Comparison of ENCODE assay signal across 8 mouse cellular contexts in genomic region chr14:34104892-34105291, GRCm38 (mm10). TPM values are rescaled to one million over a fixed set of nuclear protein-coding genes. Genes with fewer than 3 reads are reported as not detected.
DNase-seq lines count a peak whose midpoint lies in the region; ATAC-seq and TF ChIP-seq lines count a peak whose summit lies in the region.

No protein-coding gene starts in this region.

- H3K36me3 ChIP-seq in C2C12 (ENCODE audit: control insufficient read depth, insufficient read depth), result peaks cover 4% of the 10 kb centered on the region
- H3K36me3 ChIP-seq in heart, embryonic 14.5 days (ENCODE audit: control insufficient read depth, insufficient read depth, low read length), result no peaks in the 10 kb centered on the region
- H3K36me3 ChIP-seq in liver, postnatal 0 days (replicated peaks; ENCODE audit: insufficient read depth, low read length), result no peaks in the 10 kb centered on the region

- peaks cover 10 to 12% of the 10 kb centered on the region in 2 experiments; a peak in 3 of 4 replicates for H3K4me1 ChIP-seq in heart, embryonic 14.5 days (ENCODE audit: control insufficient read depth in 2 of 2, insufficient read depth in 2 of 2, low read length in 2 of 2)
- H3K4me1 ChIP-seq in liver, postnatal 0 days (ENCODE audit: insufficient read depth), result no peaks in the 10 kb centered on the region

- DNase-seq in adrenal gland, adult 18-20 months (ENCODE audit: low spot score in 2 of 2), result peak; percentile 68 to 71
- peak; percentile 48 for DNase-seq in embryo, embryonic 11.5 days (ENCODE audit: low read depth, low spot score)
- DNase-seq in kidney, postnatal 14 days, result peak; percentile 80
- peak; percentile 65 for DNase-seq in liver, postnatal 0 days
- DNase-seq in ovary, postnatal 10 days (ENCODE audit: low spot score), result peak; percentile 49

- H3ac ChIP-seq in C2C12 (ENCODE audit: control insufficient read depth, insufficient read length, low read depth), result no peak overlapping the region

- H3K4me2 ChIP-seq in heart, embryonic 14.5 days (ENCODE audit: low read length), result no peak overlapping the region
- H3K4me2 ChIP-seq in liver, postnatal 0 days (ENCODE audit: low read depth, low read length), result no peak overlapping the region

- no peak overlapping the region for H3K4me3 ChIP-seq in C2C12 (ENCODE audit: insufficient read depth, poor library complexity, severe bottlenecking)
- H3K4me3 ChIP-seq in heart, embryonic 14.5 days (ENCODE audit: control insufficient read depth in 1 of 2, insufficient read depth in 1 of 2, low read depth in 1 of 2, low read length in 2 of 2), result no peak overlapping the region
- no peak overlapping the region for H3K4me3 ChIP-seq in liver, postnatal 0 days (ENCODE audit: low read depth, low read length)

- no peak overlapping the region for H3K27ac ChIP-seq in heart, embryonic 14.5 days (replicated peaks in 1 of 2; ENCODE audit: control insufficient read depth in 1 of 2, insufficient read depth in 1 of 2, low read depth in 2 of 2, low read length in 2 of 2)
- no peak overlapping the region for H3K27ac ChIP-seq in liver, postnatal 0 days (ENCODE audit: low read depth)

- peak; percentile 64 for TF ChIP-seq CTCF in C2C12 (IDR thresholded peaks at IDR 0.05; ENCODE audit: control insufficient read depth, insufficient read depth, insufficient read length)
- peak; percentile 71 for TF ChIP-seq CTCF in liver, postnatal 0 days (IDR thresholded peaks at IDR 0.05; ENCODE audit: low read depth)

- H3K9me3 ChIP-seq in heart, embryonic 14.5 days (ENCODE audit: control insufficient read depth, low read length), result no peaks in the 10 kb centered on the region
- no peaks in the 10 kb centered on the region for H3K9me3 ChIP-seq in liver, postnatal 0 days (ENCODE audit: low read length)

- H3K79me3 ChIP-seq in C2C12 (ENCODE audit: low read depth), result no peaks in the 10 kb centered on the region

- WGBS in heart, embryonic 14.5 days, result 18% methylated on average over 8 of the region's 8 CpGs
- WGBS in liver, postnatal 0 days (ENCODE audit: insufficient replicate concordance), result 22% methylated on average over 8 of the region's 8 CpGs

- H3K9ac ChIP-seq in heart, embryonic 14.5 days (ENCODE audit: low read length), result no peak overlapping the region
- H3K9ac ChIP-seq in liver, postnatal 0 days (replicated peaks), result no peak overlapping the region

- H3K27me3 ChIP-seq in C2C12 (ENCODE audit: control insufficient read depth, insufficient read depth, insufficient read length), result no peaks in the 10 kb centered on the region
- H3K27me3 ChIP-seq in heart, embryonic 14.5 days (ENCODE audit: control insufficient read depth, insufficient read depth, low read length), result no peaks in the 10 kb centered on the region
- H3K27me3 ChIP-seq in liver, postnatal 0 days (ENCODE audit: insufficient read depth, low read length), result no peaks in the 10 kb centered on the region

- H3K79me2 ChIP-seq in C2C12 (ENCODE audit: control insufficient read depth, insufficient read depth), result no peaks in the 10 kb centered on the region

- peak; percentile 64 for ATAC-seq in heart, embryonic 14.5 days (ENCODE audit: insufficient number of reproducible peaks, insufficient read depth, low FRiP score, low read depth)
- peak; percentile 51; the same call in 1 of the 2 replicates for ATAC-seq in liver, postnatal 0 days
- no peak for ATAC-seq in inflammation-experienced regulatory T-cells, adult 6 months

- no peak for TF ChIP-seq EP300 in liver, postnatal 0 days (IDR thresholded peaks at IDR 0.05; ENCODE audit: low read depth)

TF ChIP-seq in C2C12, 6 proteins besides CTCF, POLR2A, EP300 and RAD21:
- no peak for TF ChIP-seq MAX (IDR thresholded peaks at IDR 0.05)
- no peak for TF ChIP-seq CEBPB (IDR thresholded peaks at IDR 0.05; ENCODE audit: low read depth)
- no peak for TF ChIP-seq FOSL1 (IDR thresholded peaks at IDR 0.05; ENCODE audit: insufficient read depth, low read length, poor library complexity, severe bottlenecking)
- no peak for TF ChIP-seq USF1 (IDR thresholded peaks at IDR 0.05; ENCODE audit: low read depth)
- no peak for TF ChIP-seq MYOG (IDR thresholded peaks at IDR 0.05; ENCODE audit: control insufficient read depth, extremely low read depth, insufficient read length)
- no peak for TF ChIP-seq MYOD1 (IDR thresholded peaks at IDR 0.05; ENCODE audit: control insufficient read depth, insufficient read length, low read depth)

RNA-seq across cellular contexts. Expression of gene A630023A22Rik, which starts 2.3 kb away (rescaled TPM):
- 0.59 TPM for polyA plus RNA-seq in C2C12 (2012; fragmentation: generic; extraction: Trizol)
- not detected for total RNA-seq in adrenal gland, adult 18-20 months (2021)
- polyA plus RNA-seq in heart, embryonic 14.5 days (2014; fragmentation: Nextera tagmentation; extraction: Ambion mirVana), result not detected in 2 replicates
- not detected in 2 replicates for polyA plus RNA-seq in liver, postnatal 0 days (2015; fragmentation: Nextera tagmentation; extraction: Ambion mirVana)
- polyA plus RNA-seq in inflammation-experienced regulatory T-cells, adult 6 months (2017; shearing (Covaris generic)), result not detected

RNA-seq across cellular contexts. Expression of gene Anxa8, which starts 19.1 kb away (rescaled TPM):
- 33.1 TPM for polyA plus RNA-seq in C2C12 (2012; fragmentation: generic; extraction: Trizol)
- 1 to 10 TPM; 2.3 to 2.7 TPM for total RNA-seq in adrenal gland, adult 18-20 months (2021)
- 1.2 TPM in 2 replicates for polyA plus RNA-seq in heart, embryonic 14.5 days (2014; fragmentation: Nextera tagmentation; extraction: Ambion mirVana)
- polyA plus RNA-seq in liver, postnatal 0 days (2015; fragmentation: Nextera tagmentation; extraction: Ambion mirVana), result 0.43 and 0.58 TPM in 2 replicates
- not detected for polyA plus RNA-seq in inflammation-experienced regulatory T-cells, adult 6 months (2017; shearing (Covaris generic))

RNA-seq across cellular contexts. Expression of gene Npy4r, which starts 47.4 kb away (rescaled TPM):
- 0.36 TPM for polyA plus RNA-seq in C2C12 (2012; fragmentation: generic; extraction: Trizol)
- total RNA-seq in adrenal gland, adult 18-20 months (2021), result under 1 TPM in 1 of 2 experiments, not detected in 1; 0.10 TPM
- polyA plus RNA-seq in heart, embryonic 14.5 days (2014; fragmentation: Nextera tagmentation; extraction: Ambion mirVana), result 0.05 and 0.16 TPM in 2 replicates
- not detected in 2 replicates for polyA plus RNA-seq in liver, postnatal 0 days (2015; fragmentation: Nextera tagmentation; extraction: Ambion mirVana)
- not detected for polyA plus RNA-seq in inflammation-experienced regulatory T-cells, adult 6 months (2017; shearing (Covaris generic))

RNA-seq across cellular contexts. Expression of gene Antxrl, which starts 52.4 kb away (rescaled TPM):
- 0.01 TPM for polyA plus RNA-seq in C2C12 (2012; fragmentation: generic; extraction: Trizol)
- total RNA-seq in adrenal gland, adult 18-20 months (2021), result not detected
- not detected in 2 replicates for polyA plus RNA-seq in heart, embryonic 14.5 days (2014; fragmentation: Nextera tagmentation; extraction: Ambion mirVana)
- not detected in 2 replicates for polyA plus RNA-seq in liver, postnatal 0 days (2015; fragmentation: Nextera tagmentation; extraction: Ambion mirVana)
- not detected for polyA plus RNA-seq in inflammation-experienced regulatory T-cells, adult 6 months (2017; shearing (Covaris generic))

Comparison
In these comparisons a context has a peak if more than half of its experiments do, and no peak if none do; other contexts are left out.
1. RNA of gene Anxa8, which starts 19.1 kb away (polyA plus RNA-seq): 33.1 TPM in C2C12 (single experiment); 1.2 TPM in heart, embryonic 14.5 days, 0.43 to 0.58 TPM in liver, postnatal 0 days and not detected in inflammation-experienced regulatory T-cells, adult 6 months; every median in the first group is over 10 times any median in the second.
2. Peak in every context shown above with its lines, with median percentiles within 50 percentile points of each other: DNase-seq.